Mouse (Mus musculus): ENCODE measurements around the gene Irf3.

DNA sequence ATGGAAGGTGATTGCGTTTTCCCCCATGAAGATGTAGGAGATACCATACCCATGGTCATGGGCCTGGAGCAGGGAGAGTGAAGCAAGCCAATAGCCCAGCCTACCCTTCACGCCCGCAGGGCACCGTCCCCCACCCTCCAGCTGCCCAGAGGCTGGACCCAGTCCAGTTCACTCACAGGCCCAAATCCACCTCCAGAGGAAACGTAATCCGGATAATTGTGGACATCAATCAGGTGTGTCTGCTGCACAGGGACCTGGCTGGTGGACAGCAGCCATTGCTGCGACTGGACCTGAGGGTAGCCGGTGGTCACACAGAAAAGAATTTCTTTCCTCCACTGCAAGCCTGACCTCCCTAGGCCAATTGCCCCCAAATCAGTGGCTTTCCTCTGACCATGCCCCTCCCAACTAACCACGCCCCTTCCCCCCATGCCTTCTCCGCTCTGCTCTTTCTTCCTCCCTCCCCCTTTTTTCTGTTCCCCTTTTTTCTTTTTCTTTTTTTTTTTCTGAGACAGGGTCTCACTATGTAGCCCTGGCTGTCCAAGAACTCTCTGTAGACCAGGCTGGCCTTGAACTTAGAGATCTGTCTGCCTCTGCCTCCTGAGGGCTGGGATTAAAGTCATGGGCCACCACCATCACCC, 37.5 kb upstream of the Irf3 start:
- TF ChIP-seq CTCF (IDR thresholded peaks at IDR 0.05; ENCODE audit: low read depth) (no peak), EP300 (IDR thresholded peaks at IDR 0.05; ENCODE audit: low read depth) (no peak)

Measured in liver, embryonic 14.5 days (tissue).